Mouse (Mus musculus) limb, embryonic 10.5 days (tissue): ENCODE measurements around the gene Gm29776. TPM values are rescaled to one million over a fixed set of nuclear protein-coding genes. Genes with fewer than 3 reads are reported as not detected.

Source experiments
- DNase-seq: peaks from one replicate; pipeline ENCODE4 v3.0.0-alpha.2; 2017; ENCODE audit warnings: low spot score
- H3K27ac ChIP-seq: fragments of 300-500 bp; sonication (generic); 2 replicates; pipeline ENCODE4 v1.5.1; 2016; ENCODE audit warnings: mild to moderate bottlenecking
- H3K27me3 ChIP-seq: fragments of 300-500 bp; sonication (generic); 2 replicates; pipeline ENCODE4 v1.6.1; 2016; ENCODE audit warnings: low read depth, mild to moderate bottlenecking; ENCODE audit not compliant: poor library complexity, severe bottlenecking
- H3K36me3 ChIP-seq: fragments of 300-500 bp; sonication (generic); 2 replicates; pipeline ENCODE4 v1.6.1; 2016; ENCODE audit warnings: mild to moderate bottlenecking, moderate library complexity
- H3K4me1 ChIP-seq: fragments of 300-500 bp; sonication (generic); 2 replicates; pipeline ENCODE4 v1.6.1; 2016
- H3K4me3 ChIP-seq: fragments of 300-500 bp; sonication (generic); 2 replicates; pipeline ENCODE4 v1.5.1; 2016; ENCODE audit warnings: mild to moderate bottlenecking, moderate library complexity
- H3K9me3 ChIP-seq: fragments of 300-500 bp; sonication (generic); replicated peaks from 2 replicates; pipeline ENCODE4 v1.6.1; 2016; ENCODE audit warnings: mild to moderate bottlenecking
- WGBS: fragments of 180-500 bp; shearing (Covaris S2); methylation state at CpG from one replicate; pipeline ENCODE4 v1.1.7; 2016; 5-methylcytosine and 5-hydroxymethylcytosine counted together
- polyA plus RNA-seq: library from polyadenylated mRNA; unstranded; fragments of >200 nt; fragmentation: Nextera tagmentation; extraction: Ambion mirVana; gene quantifications from 2 replicates; pipeline ENCODE4 v1.2.1, GENCODE M21; 2016

The Gm29776 gene
- polyA plus RNA-seq, 1 experiment from 2014 or later = 0.10 TPM

- no peak overlapping the region for H3K4me3 ChIP-seq
- H3K27ac ChIP-seq = no peak overlapping the region
- no peaks in the 10 kb centered on the region for H3K27me3 ChIP-seq
- no peaks in the 10 kb centered on the region for H3K4me1 ChIP-seq
- no peaks in the 10 kb centered on the region for H3K9me3 ChIP-seq
- peaks cover 97% of the 10 kb centered on the region for H3K36me3 ChIP-seq
- WGBS = 90% methylated on average over 10 of the region's 10 CpGs
- DNase-seq = no peak
These were observed 34.0 kb downstream of the Gm29776 start for GRCm38 (mm10) chr14:54664477-54665222.

- H3K36me3 ChIP-seq = peaks cover 100% of the 10 kb centered on the region
- no peaks in the 10 kb centered on the region for H3K27me3 ChIP-seq
- H3K9me3 ChIP-seq = no peaks in the 10 kb centered on the region
- DNase-seq = no peak
- no peaks in the 10 kb centered on the region for H3K4me1 ChIP-seq
- no peak overlapping the region for H3K27ac ChIP-seq
- 92% methylated on average over 2 of the region's 2 CpGs for WGBS
- no peak overlapping the region for H3K4me3 ChIP-seq
These were observed 38.6 kb downstream of the Gm29776 start for GRCm38 (mm10) chr14:54660009-54660408.

- Histone ChIP-seq H3K4me1 (peaks cover 41% of the 10 kb centered on the region), H3K9me3 (no peaks in the 10 kb centered on the region), H3K36me3 (peaks cover 87% of the 10 kb centered on the region), H3K27me3 (no peaks in the 10 kb centered on the region), H3K27ac (peak overlapping the region; percentile 91), H3K4me3 (peak overlapping the region; percentile 77)
- under 1% methylated on average over 12 of the region's 12 CpGs for WGBS
- peak; percentile 93 for DNase-seq
These were observed 45.1 kb downstream of the Gm29776 start for GRCm38 (mm10) chr14:54653496-54653895.

GRCm38 (mm10) chr14:54652787-54653186, 45.8 kb downstream of the Gm29776 start:
- H3K36me3 ChIP-seq = peaks cover 87% of the 10 kb centered on the region
- no peak for DNase-seq
- no peaks in the 10 kb centered on the region for H3K27me3 ChIP-seq
- H3K9me3 ChIP-seq = no peaks in the 10 kb centered on the region
- H3K27ac ChIP-seq = peak overlapping the region; percentile 91
- 2% methylated on average over 7 of the region's 7 CpGs for WGBS
- H3K4me1 ChIP-seq = peaks cover 41% of the 10 kb centered on the region
- peak overlapping the region; percentile 77 for H3K4me3 ChIP-seq

DNA sequence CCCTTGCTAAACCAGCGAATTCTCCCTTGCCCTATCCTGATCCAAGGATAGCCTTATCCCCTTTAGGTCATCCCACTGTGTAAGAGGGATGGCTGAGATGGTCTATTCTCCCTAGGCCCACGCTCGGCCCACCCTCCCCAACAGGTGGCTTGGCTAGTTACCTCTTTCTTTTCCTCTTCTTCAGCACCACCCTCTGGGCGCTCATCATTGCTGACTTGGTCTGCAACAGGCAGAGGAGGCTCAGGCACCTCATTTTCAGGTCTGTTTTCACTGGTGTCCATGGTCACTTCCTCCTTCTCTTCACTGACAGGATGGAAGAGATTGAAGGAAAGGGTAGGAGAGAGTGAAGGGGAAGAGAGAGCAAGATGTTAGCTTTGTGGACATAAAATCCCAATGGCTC, 47.1 kb downstream of the Gm29776 start:
- Histone ChIP-seq H3K4me1 (peaks cover 41% of the 10 kb centered on the region), H3K27ac (no peak overlapping the region), H3K9me3 (no peaks in the 10 kb centered on the region), H3K4me3 (peak overlapping the region; percentile 77; the same call in 1 of the 2 replicates), H3K36me3 (peaks cover 87% of the 10 kb centered on the region), H3K27me3 (no peaks in the 10 kb centered on the region)
- 79% methylated on average over 4 of the region's 4 CpGs for WGBS
- no peak for DNase-seq

DNA sequence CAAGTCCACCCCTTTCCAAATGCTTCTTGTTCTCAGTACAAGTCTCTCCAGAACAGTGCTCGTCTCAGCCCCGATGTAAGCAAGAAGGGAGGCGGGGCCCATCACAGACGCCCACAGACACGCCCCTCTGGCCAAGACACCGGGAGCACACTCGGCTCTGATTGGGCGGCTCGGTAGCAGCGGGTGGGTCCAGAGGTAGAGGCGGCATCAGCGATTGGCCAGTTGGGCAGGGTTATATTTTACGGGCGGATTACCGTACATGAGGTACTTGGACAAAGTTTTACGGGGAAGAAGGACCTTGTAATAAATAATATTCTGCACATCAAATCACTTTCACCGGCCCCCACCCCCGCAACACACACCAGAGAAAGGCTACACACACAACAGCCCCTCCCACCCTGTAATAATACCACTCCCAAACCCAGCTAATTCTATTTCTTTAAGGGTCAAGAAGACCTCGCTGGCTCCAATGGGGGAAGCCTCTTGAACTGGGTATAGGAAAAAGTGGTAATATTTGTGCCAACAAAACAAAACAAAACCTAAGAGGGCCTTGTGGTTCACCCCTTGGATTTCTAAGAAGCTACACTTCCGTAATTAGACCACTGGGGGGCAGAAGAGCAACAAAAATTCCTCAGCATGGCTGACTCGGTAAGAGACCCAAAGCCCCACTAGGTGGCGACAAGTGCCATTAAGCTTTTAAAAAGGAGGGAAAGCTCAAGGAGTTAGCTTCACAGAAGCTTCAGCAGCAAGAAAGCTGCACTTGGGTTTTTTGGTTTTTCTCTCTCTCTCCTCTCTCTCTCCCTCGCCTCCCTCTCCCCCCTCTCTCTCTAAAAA, 47.8 kb downstream of the Gm29776 start:
- no peaks in the 10 kb centered on the region for H3K9me3 ChIP-seq
- no peaks in the 10 kb centered on the region for H3K27me3 ChIP-seq
- 69% methylated on average over 23 of the region's 23 CpGs for WGBS
- H3K4me3 ChIP-seq = no peak overlapping the region
- peaks cover 87% of the 10 kb centered on the region for H3K36me3 ChIP-seq
- no peak overlapping the region for H3K27ac ChIP-seq
- peak; percentile 86 for DNase-seq
- H3K4me1 ChIP-seq = peaks cover 41% of the 10 kb centered on the region

DNA sequence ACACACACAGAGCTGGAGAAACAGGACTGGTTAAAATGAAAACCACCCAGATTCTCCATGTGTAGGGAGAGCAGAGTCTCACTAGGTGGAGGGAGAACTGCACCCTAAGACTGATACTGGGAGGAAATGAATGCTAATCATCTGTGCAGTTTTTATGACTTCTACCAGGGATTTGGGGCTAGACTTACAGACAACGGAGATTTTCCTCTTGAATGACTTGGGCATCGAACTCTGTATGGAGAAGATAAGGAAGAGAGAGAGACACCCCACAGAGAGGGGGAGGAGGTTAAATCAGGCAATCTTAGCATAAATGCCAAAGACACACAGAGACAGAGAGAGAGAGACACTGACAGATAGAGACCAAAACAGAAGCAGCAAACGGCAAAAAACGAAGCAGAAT, 50.7 kb downstream of the Gm29776 start:
- no peaks in the 10 kb centered on the region for H3K27me3 ChIP-seq
- no peaks in the 10 kb centered on the region for H3K9me3 ChIP-seq
- peaks cover 93% of the 10 kb centered on the region for H3K36me3 ChIP-seq
- no peak overlapping the region for H3K27ac ChIP-seq
- no peak overlapping the region for H3K4me3 ChIP-seq
- peaks cover 30% of the 10 kb centered on the region for H3K4me1 ChIP-seq
- DNase-seq = no peak
- WGBS = 84% methylated on average over 4 of the region's 4 CpGs

DNA sequence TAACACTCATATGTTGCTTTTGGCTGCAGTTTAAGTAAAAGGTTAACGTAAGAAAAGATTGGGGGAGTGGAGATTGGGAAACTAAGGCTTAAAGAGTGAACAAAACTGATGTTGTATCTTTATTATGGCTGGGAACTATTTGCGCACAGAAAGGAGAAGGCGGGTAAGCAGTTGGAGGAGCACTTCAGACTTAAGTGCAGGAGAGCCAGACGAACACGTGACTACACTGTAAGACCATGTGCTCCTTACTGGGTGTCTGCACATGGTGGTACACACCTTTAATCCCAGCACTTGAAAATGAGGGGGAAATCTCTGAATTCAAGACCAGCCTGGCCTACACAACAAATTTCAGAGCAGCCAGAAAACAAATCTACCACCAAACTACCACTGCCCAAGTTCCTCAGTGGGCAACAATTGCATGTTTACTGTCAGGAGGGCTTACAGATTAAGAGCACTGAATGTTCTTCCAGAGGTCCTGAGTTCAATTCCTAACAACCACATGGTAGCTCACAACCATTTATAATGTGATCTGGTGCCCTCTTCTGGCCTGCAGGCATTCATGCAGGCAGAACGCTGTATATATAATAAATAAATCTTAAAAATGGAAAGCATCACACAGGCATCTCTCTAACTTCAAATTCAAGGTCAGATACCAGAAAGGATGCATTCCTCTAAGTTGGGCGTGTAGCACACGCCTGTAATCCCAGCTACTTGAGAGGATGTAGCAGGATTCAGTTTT, 51.6 kb downstream of the Gm29776 start:
- H3K4me3 ChIP-seq = no peak overlapping the region
- no peaks in the 10 kb centered on the region for H3K9me3 ChIP-seq
- no peak for DNase-seq
- peaks cover 99% of the 10 kb centered on the region for H3K36me3 ChIP-seq
- H3K4me1 ChIP-seq = peaks cover 23% of the 10 kb centered on the region
- no peaks in the 10 kb centered on the region for H3K27me3 ChIP-seq
- 94% methylated on average over 8 of the region's 8 CpGs for WGBS
- H3K27ac ChIP-seq = no peak overlapping the region

DNA sequence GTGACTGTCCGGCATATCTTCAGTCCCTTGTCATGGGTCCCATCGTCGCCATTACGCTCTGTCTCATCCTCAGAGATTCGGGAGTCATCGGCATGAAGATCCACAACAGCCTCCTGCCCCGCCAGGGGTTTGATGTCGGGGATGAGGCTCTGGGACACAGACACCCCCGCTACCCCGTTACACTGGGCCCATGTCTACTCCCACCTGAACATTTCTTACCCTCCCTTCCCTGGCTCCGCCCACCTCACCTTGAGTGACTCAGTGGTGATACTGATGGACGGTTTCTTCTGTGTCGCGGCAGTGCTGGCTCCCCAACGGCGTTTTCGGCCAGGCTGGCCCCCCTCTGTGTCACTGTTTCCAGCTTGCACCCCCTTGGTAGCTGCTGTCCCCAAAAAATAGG, 52.2 kb downstream of the Gm29776 start:
- H3K27me3 ChIP-seq = no peaks in the 10 kb centered on the region
- DNase-seq = no peak
- no peaks in the 10 kb centered on the region for H3K9me3 ChIP-seq
- H3K36me3 ChIP-seq = peaks cover 93% of the 10 kb centered on the region
- H3K27ac ChIP-seq = no peak overlapping the region
- 96% methylated on average over 17 of the region's 17 CpGs for WGBS
- H3K4me1 ChIP-seq = peaks cover 21% of the 10 kb centered on the region
- no peak overlapping the region for H3K4me3 ChIP-seq

- no peaks in the 10 kb centered on the region for H3K9me3 ChIP-seq
- no peaks in the 10 kb centered on the region for H3K27me3 ChIP-seq
- DNase-seq = no peak
- H3K36me3 ChIP-seq = peaks cover 73% of the 10 kb centered on the region
- H3K4me1 ChIP-seq = peaks cover 24% of the 10 kb centered on the region
- no peak overlapping the region for H3K27ac ChIP-seq
- no peak overlapping the region for H3K4me3 ChIP-seq
- WGBS = 96% methylated on average over 9 of the region's 9 CpGs
These were observed 54.3 kb downstream of the Gm29776 start for GRCm38 (mm10) chr14:54644294-54644693.

GRCm38 (mm10) chr14:54643011-54643410, 55.6 kb downstream of the Gm29776 start:
- Histone ChIP-seq H3K27me3 (no peaks in the 10 kb centered on the region), H3K27ac (no peak overlapping the region), H3K36me3 (peaks cover 74% of the 10 kb centered on the region), H3K9me3 (no peaks in the 10 kb centered on the region), H3K4me3 (no peak overlapping the region), H3K4me1 (peaks cover 32% of the 10 kb centered on the region)
- 94% methylated on average over 2 of the region's 2 CpGs for WGBS
- no peak for DNase-seq
